Mouse (Mus musculus): Measurements from ENCODE around the gene Ifngr2.

- TF ChIP-seq CTCF (IDR thresholded peaks at IDR 0.05) (peak; percentile 27; the same call in 1 of the 2 replicates), EP300 (IDR thresholded peaks at IDR 0.05; ENCODE audit: insufficient read depth, low read depth, low read length) (no peak)
Measured at GRCm38 (mm10) chr16:91552072-91552471, 5.2 kb downstream of the Ifngr2 start.
